Mouse (Mus musculus): ENCODE data around the gene Nob1.
A peak's percentile ranks its signal among the peaks of the same experiment; 100 is the strongest.

Nob1 gene

DNA sequence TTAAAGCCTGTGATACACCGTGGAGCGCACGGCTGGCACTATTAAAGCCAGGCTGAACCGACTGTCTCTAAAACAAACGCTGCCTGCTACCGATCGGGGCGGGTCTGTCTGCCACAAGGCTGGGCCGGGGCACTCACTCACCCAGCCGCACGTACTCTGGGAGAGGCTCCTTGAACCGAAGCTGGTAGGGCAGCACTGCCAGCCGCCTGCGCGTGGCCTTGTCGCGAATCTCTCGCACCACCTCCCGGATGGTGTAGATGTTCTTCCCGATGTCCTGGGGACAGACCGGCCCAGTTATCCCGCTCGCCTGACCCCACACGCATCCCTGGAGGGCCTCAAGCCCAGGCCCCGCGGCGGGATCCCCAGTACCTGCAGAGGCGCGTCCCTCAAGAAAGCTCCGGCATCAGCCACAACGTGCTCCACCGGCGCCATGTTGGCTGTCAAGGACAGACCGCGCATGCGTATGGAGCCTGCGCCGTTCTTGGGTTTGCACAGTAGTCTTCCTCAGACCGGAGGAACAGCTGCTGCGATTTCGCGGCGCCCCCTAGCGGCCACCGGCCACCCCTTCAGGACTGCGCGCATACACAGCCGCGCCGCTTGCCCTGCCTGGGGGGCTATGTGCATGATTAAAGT is at the start of gene Nob1:
Gene Nob1, minus strand, starts transcription at position 455 of the 633 bp plus-strand sequence.
- peak; percentile 93 for DNase-seq (ENCODE audit: extremely low read depth, insufficient read length, low spot score)

DNA sequence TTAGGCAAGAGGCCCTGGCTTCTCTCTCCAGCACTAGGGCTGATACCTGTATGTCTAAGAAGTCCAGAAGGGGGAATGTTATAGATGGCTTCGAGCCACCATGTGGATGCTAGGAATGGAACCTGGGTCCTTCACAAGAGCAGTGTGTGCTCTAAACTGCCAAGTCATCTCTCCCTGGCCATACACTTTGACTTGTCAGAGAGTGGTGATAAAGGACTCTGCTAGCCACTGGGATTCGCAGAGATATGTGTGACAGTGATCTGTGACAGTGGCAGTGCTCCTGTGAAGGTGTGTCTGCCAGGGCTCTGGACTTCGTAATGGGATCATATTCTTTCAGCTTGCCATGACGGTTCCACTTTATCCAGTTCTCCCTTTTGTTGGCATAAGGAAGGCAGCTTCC is 48.5 kb upstream of the Nob1 start:
- DNase-seq (ENCODE audit: extremely low read depth, insufficient read length, low spot score) = no peak

DNA sequence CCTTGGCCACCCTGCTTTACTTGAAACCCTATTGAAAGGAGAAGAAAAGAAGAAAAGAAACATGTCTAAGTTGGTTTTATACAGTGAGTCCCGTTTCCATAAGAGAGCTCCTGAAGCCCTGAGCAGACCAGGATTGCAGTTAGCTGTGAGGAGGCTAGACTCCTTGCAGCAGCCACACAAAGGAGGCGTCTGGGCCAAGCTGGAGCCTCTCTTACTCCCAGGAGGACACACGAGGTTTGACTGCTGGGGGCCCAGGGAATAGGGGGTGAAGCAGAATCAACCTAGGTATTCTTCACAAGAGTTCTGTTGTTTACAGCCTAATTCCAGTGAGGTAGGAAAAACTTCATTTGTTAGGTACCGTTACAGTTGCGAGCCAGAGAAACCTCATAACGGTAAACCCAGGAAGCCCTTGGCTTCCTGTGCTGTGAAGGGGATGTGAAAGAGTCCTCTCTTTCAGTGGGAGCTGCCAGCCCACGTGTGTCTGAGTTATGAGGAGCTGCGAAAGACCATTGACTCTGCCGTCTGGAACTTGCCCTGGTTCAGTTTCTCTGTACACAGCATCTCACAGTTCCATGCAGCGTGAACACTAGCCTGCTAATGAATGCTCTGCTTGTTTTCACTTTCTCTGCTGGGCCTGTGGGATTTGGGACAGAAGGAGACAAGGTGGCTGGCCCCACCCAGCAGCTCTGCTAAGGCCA is 47.7 kb upstream of the Nob1 start:
- DNase-seq (ENCODE audit: extremely low read depth, insufficient read length, low spot score) = no peak

DNA sequence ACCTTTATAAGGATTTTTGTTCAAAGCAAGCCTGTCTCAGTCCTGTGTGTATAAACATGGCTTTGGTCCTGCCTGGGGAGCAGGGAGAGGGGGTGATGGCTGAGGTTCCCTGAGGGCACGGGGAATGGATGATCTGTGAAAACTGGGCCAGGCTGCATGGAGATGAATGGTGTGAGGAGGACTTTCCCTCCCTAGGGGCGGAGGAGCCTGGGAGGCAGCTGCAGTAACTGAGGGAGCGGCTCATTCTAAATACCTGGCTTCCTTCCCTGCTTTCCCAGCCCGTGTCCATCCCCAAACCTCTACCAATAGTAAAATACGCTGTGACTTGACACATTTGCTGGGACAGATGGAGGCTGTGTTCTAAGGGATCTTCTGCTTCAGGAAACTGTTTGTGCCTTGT is 45.5 kb upstream of the Nob1 start:
- DNase-seq (ENCODE audit: extremely low read depth, insufficient read length, low spot score) = no peak

DNA sequence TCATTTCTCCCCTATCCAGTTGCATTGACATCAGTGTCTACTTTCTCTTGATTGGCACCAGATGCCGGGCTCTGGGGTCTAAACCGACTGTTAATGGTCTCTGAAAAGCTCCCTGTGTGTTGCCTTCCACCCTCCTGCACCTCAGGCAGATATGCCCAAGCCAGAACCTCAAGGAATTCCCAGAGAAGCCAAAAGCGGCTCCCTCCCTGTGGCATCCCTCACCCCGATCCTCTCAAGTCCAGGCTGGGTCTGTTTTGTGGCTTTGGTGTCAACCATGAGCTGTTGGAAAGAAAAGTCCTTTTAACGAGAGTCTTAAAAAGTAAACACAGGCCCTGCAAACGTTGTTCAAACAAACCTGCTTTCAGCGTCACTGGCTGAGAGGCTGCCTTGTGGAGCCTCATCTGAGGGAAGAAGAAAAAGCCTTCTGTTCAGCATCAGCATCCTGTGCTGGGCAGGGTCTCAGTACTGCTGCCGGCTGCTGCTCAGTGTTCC is 44.0 kb upstream of the Nob1 start:
- DNase-seq (ENCODE audit: extremely low read depth, insufficient read length, low spot score) = no peak

DNA sequence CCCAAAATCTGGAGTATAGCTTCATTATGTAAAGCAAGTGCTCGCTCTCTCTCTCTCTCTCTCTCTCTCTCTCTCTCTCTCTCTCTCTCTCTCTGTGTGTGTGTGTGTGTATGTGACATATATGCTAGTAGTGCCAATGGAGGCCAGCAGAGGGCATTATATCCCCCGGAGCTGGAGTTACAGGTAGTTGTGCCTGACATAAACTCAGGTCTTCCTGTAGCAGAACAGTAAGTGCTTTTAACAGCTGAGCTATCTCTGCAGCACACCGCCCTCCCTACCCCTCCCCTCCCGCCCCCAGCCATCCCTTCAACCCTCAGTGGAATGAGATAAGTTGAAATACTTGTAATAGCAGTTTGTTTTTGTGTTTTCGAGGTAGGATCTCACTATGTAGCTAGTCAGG is 41.8 kb upstream of the Nob1 start:
- DNase-seq (ENCODE audit: extremely low read depth, insufficient read length, low spot score) = no peak

DNA sequence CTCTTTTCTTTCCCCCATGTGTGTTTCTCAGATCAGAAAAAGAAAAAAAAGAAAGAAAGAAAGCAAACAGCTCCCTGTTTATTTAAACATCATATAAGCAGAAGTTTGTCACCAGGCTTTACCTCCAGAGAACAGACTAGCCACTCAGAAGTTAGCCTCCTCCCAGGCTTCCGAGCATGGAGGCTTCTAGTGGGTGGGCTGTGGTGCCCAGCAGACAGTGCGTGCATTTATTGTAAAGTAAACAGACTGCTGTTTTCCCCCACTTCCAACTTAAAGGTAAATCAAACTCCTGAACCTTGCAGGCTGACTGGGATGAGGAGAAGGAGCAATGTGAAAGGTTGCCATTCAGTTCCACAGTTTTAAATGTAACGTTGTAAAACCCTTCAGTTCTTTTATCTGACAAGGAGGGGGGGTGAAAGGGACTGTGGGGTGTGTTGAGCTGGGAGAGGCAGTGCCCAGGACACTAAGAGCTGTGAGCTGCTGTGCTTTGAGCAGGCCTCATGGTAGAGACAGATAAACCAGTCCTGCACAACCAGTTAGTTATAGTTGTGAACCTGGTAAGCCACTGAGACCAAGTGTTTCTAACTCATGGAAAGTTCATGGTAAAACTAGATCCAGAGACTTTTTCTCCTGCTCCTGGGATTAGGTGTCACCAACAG is 40.6 kb upstream of the Nob1 start:
- DNase-seq (ENCODE audit: extremely low read depth, insufficient read length, low spot score) = no peak

DNA sequence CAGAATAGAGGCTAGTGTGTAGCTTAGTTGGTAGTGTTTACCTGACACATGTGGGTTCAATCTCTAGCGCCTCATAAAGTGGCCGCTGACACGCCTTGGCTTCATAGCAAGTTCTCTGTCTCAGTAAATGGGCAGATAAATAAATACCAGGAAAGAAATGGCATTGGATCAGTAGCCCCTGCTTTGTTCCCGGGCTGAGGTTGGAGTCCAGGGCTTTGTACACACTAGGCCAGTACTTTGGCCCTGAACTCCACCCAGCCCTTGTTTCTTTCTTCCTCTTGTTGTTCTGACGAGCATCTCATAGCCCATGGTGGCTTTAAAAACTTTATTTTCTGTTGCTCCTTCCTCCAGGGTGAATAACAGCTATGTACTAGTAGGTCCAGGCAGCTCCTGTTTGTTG is 37.6 kb upstream of the Nob1 start:
- no peak for DNase-seq (ENCODE audit: extremely low read depth, insufficient read length, low spot score)

DNA sequence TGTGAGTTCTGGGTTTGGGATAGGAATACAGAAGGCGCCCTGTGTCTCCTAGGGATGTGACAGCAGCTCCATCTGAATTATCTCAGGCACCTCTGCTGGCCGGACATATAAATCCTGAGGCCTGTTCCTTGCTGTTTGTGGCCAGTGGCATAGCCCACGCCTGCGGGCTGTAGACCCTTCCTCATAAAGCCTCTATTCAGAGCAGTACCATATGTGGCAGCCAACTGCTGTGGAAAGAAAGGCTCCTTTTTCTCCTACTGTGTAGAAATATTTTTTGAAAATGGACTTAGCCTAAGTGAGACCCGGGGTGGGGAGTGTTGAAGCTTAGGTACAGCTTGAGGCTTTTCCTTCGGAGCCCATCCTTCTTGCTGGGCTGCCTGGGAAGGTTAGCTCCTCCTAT is 33.4 kb upstream of the Nob1 start:
- no peak for DNase-seq (ENCODE audit: extremely low read depth, insufficient read length, low spot score)

DNA sequence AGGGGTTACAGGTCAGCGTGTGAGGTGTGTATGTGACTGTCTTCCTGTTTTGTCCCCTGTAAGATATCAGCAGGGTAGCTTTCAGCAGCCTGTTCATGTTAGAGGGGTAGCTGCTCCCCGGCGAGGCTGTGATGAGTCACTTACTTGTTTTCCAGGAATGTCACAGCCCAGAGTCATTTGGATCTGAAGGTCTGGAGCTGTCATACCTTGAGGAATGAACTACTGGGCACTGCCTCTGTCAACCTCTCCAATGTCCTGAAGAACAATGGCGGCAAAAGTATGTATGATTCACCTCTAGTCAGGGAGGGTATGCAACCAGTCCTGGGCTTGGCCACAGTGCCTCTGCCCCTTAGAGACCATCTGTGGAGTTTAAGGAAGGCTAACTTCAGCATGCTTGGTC is 32.9 kb upstream of the Nob1 start:
- peak; percentile 35 for DNase-seq (ENCODE audit: extremely low read depth, insufficient read length, low spot score)

DNA sequence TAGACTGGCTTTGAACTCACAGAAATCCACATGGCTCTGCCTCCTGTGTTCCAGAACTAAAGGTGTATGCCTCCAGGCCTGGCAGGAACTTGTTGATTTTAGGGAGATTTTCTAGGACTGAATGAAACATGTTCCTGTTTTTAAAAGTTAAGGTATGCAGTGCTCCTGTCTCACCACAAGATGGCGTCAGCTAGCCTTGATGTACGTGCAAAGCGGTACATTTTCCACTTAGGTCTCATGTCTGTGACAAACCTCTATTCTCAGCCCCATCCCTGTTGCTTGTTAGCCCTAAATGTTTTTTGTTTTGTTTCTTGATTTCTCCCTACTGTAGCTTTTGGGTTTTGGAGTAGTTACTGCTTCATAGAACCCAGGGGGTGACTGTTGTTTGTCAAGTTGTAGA is 30.4 kb upstream of the Nob1 start:
- DNase-seq (ENCODE audit: extremely low read depth, insufficient read length, low spot score) = no peak

DNA sequence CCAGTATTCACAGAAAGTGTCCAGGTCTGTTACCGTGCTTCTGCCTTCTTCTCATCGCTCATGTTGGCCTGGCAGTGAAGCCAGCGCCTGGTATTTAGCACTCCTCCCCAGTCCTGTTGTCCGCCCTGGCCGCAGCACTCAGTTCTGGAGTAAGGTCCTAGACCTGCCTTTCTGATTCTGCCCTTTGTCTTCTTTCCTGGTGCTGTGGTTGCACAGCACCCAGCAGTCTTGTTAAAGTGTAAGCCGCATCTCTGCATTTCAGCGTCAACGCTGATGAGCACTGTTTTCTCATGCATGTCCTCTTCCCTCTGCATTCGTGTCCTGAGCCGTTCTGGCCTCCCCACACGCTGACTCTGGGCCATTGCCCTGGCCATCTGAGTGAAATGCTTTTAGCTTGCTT is 28.5 kb upstream of the Nob1 start:
- no peak for DNase-seq (ENCODE audit: extremely low read depth, insufficient read length, low spot score)

DNA sequence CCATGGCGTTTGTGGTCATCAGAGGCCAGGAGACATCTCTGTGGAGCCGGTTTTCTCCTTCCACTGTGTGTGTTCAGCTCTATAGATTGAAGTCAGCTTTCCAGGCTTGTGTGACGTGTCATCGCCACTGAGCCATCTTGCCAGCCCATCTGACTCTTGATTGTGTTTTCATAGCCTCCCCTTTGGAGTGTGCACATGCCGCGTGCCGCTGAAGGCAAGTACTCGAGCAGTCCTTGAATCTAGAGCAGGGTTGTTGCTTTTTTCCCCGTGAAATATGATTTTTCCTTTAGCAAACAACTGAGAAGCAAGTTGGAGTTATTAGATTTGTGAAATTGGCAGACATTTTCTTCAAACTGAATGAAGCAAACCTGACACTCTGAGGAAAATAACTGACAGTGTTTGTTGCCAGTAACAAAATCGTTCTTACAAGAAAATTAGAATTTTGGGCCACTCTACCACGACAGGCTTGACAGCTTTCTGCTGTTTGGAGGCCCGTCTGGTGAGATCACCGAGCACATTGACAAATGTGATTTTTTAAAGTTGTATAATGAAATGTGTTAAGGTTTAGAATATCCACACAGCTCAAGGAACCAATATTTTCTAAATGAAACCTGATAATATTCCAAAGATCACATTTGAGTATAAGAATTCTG is 26.7 kb upstream of the Nob1 start:
- no peak for DNase-seq (ENCODE audit: extremely low read depth, insufficient read length, low spot score)

DNA sequence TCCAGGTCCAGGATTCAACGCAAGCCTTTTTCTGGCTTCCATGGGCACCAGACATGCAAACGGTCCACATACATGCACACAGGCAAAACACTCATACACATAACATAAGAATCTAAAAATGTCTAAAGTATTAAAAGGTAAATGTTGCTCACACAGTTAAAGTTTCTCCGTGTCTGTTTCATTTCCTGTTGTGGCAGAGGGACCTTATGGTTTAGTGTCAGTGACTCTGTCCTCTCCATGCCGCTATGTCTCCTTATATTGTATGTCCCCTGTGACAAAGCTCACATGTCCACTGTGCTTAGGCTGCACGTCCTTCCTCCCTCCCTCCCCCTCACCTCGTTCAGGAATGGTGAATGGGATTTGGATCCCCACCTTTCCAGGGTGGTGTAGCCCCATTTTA is 24.8 kb upstream of the Nob1 start:
- no peak for DNase-seq (ENCODE audit: extremely low read depth, insufficient read length, low spot score)

DNA sequence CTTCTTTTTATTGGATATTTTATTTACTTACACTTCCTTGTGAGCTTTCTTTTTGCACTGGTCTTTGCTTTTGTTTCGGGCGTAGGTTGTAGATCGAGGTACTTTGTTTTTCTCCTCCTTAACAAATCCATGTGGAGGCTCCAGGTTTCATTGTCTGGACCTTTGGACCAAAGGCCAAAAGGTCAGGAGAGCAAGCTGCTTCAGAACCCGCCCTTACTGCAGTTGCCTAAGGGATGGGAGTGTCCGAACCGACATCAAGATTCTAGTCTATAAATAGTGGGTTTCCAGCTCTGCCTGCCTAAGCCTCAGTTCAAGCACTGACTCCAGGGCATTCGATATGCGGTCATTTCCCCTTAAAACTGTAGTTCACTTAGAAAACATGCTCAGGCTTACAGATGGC is 24.3 kb upstream of the Nob1 start:
- DNase-seq (ENCODE audit: extremely low read depth, insufficient read length, low spot score) = no peak

DNA sequence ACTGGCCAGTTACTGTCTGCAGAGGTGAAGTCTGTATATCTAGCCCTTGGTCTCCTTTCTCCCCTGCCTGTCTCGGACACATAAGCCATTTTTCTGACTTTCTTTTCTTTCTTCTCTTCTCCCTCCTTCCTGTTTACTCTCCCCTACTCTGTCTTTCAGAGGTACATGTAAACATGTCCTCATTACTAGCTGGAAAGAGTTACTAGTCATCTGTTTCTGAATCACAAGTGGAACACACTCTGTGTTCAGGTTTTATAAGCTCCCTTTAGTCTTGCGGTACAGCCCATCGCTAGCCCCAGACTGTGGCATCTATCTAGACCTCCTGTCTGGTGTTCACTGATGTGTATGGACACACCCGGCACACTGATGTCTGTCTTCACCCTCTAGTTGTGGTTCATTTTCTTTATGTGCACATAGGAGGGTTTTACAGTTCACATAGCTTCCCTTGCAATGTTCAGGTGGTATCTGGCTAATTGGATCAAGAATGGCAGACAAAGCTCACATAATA is 23.6 kb upstream of the Nob1 start:
- DNase-seq (ENCODE audit: extremely low read depth, insufficient read length, low spot score) = no peak

DNA sequence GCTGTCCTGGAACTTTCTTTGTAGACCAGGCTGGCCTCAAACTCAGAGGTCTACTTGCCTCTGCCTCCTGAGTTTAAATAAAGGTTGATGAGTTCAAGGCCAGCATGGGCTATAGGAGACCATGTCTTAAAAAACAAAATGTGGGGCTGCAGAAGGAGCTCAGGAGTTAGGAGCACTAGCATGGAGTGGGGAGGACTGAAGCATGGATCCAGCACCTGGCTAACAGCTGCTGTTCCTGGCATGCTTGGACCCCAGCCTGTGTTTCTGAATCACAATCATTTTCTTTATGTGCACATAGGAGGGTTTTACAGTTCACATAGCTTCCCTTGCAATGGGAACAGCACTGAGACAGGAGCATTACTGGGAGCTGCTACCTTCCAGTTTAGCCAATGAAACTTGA is 22.9 kb upstream of the Nob1 start:
- DNase-seq (ENCODE audit: extremely low read depth, insufficient read length, low spot score) = no peak

DNA sequence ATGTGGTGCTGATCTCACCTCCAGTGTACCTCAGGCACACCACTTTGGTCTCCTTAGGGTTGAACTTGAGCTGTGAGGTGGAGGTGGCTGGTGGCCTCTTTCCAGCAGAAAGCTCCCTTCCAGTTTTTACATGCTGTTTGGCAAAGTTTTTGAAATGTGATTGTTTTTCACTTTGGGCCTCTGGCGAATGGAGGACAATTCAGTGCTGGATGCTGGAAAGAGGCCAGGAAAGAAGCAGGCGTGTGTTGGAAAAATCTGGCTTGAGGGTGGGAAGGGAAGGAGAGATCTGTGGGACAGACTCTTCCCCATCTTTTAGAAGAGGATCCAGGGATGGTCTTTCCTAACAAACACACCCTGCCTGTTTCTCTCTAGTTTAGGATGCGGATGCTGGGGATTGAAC is 19.8 kb upstream of the Nob1 start:
- no peak for DNase-seq (ENCODE audit: extremely low read depth, insufficient read length, low spot score)

DNA sequence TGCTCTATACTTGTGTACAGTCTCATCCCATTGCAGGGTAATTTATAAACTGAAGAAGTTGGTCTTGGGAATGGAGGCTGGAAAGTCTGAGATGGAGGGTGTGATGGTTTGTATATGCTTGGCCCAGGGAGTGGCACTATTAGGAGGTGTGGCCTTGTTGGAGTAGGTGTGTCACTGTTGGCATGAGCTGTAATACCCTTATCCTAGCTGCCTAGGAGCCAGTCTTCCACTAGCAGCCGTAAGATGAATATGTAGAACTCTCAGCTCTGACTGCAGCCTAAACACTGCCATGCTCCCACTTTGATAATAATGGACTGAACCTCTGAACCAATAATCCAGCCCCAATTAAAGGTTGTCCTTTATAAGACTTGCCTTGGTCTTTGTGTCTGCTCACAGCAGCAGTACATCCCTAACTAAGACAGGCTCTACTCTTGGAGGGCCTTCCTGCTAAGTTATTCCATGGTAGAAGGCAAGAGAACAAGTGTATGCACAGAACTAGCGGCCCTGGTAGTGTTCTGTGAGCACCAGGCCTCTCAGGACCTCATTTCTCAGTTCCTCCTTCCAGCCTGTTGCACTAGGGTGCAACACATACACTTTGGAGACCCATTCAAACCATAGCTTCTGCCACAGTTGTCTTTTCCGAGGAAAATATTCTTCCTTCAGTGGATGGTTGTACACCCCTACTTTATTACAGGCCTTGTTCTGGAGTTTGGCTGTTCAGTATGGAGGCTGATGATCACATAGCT is 15.2 kb upstream of the Nob1 start:
- no peak for DNase-seq (ENCODE audit: extremely low read depth, insufficient read length, low spot score)

DNA sequence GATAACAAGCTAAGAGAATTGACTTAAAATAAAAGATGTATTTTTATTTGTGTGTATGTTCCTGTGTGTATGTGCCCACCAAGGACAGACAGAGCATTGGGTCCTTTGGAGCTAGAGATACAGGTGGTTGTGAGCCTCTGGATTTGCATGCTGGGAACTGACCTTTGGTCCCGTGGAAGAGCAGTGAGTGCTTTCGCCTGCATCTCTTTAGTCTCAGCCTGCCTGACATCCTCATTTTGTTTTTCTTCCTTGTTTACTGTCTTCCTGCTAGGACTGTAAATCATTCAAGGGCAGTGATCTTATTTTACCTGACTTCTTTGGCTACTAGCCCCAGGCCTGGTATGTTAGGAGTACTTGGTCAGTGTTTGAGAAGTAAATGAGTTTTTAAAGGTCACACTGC is 12.9 kb upstream of the Nob1 start:
- no peak for DNase-seq (ENCODE audit: extremely low read depth, insufficient read length, low spot score)
